Mouse (Mus musculus): ENCODE measurements around the gene Olfr702.

The Olfr702 gene

DNA sequence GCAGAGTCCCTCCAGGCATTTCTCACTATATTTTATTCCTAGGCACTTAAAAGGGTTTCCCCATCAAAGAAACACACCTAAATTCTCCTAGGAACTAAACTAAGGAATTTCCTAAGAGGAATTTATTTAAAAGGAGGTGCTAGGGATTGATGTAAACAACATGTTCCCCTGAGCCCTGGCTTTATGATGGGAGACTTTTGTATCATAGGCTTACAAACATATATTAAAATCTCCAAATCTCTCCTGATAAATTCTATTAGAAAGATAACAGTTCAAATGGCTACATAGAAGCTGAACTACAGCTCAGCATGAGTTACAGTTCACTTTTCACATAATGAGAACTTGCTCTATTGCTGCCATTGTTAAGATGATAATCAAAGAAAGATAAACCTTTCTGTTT lies at the start of gene Olfr702:
Gene Olfr702 (minus strand): TSS at position 101 of the 400 bp plus-strand sequence.
- DNase-seq, result no peak

DNA sequence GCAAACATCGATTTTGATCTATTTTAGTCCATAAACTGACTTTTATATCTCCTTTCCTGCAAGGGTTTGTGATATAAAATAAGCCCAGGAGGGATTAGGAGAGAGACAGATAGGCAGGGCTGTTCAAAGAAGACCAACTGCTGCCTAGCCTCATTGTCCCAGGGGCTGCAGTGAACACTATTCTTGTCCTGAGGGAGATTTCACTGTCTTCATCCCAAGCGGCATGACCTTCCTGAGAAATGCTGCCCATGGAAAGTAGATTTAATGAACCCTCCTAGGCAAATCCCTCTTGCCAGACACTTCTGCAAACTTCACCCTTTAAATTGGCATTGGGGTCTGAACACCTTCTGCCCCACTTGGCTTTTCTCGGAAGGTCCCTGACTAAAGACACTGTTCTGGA lies 43.1 kb upstream of the Olfr702 start, which contains the start of gene Olfr705:
Gene Olfr705 (minus strand): TSS at position 101 of the 400 bp plus-strand sequence.
- DNase-seq, result no peak

DNA sequence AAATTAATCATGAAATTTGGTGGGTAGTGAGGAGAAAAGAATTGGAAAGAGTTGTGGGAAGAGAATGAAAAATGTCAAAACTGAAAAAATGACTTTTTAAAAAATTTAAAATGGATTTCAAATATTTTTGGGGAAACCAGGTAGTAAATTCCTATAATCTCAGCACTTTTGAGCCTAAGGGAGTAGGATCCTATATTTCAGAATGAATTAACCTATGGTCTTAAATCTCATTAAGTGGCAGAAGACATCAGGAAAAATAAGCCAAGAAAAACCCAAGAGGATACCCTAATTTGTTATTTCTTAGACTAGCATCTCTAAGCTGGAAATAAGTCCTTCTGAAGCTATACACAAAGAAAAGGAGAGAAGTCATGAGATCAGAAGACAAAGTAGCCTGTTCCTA lies 29.2 kb upstream of the Olfr702 start, which contains the start of gene Olfr704:
Gene Olfr704 (plus strand): TSS at position 301 of the 400 bp plus-strand sequence.
- DNase-seq, result no peak

DNA sequence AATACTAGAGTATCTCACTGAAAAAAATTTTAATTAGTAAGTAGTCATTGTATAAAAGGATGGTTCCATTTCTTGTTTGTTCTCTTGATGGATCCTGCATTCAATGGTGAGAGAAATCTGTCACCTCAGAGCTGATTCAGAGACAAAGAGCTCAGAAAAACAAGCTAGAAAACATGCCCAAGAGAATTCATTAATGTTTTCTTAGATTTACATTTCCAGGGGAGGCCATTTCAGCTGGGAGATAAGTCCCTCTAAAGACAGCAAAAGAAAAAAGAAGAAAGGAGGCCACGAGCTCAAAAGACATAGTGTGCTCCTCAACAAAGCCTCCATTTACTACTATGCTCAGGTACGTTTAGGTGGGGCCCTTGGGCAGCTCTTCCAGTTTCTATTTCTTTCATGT lies 9.4 kb upstream of the Olfr702 start, which contains the start of gene Olfr703:
Gene Olfr703 (plus strand): TSS at position 301 of the 400 bp plus-strand sequence.
- DNase-seq, result no peak

DNA sequence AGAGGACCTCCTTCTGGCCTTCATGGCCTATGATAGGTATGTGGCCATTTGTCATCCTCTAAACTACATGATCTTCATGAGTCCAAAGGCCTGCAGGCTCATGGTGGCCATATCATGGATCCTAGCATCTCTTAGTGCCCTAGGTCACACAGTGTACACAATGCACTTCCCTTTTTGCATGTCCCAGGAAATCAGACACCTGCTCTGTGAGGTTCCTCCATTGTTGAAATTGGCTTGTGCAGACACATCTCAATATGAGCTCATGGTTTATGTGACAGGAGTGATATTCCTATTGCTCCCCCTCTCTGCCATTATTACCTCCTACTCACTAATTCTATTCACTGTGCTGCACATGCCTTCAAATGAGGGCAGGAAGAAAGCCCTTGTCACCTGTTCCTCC lies 15.3 kb downstream of the Olfr702 start:
- DNase-seq, result no peak

DNA sequence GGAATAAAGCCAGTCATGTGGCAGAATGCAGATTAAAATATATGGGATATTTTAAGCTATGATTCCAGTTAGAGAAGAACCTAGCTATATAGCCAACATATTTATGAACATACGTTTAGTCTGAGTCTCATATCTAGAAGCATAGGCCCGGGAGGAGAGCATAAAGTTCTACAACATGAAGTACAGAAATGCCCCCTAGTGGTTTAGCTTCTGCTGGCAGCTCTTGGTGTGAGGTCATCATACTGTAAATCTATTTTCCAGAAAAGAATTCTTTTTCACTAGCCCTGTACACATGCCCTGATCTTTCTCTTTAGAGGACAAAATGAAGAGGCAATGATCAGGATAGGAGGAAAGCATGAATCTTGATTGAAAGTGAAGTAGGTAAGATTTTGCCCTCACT lies 17.9 kb downstream of the Olfr702 start:
- no peak for DNase-seq

DNA sequence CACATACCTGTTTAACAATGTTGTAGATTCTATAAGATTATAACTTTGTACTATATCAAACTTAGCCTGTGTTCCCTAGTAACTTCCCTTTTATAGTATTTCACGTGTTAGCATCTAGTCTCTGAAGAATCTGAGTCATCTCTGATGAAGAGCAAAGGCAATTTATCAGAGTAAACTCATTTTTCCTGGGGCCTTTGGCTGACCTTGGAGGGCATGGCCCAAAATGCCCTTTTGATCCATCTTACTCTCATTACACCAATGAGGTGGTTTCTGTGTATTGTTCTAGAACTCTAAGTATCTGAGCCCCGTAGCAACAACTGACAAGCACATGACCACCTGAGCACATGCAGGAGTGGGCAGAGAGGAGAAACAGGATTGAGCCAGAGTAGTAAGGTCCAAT lies 19.9 kb downstream of the Olfr702 start, which contains the start of gene Olfr701:
Gene Olfr701 (plus strand): TSS at position 301 of the 400 bp plus-strand sequence.
- DNase-seq, result no peak

DNA sequence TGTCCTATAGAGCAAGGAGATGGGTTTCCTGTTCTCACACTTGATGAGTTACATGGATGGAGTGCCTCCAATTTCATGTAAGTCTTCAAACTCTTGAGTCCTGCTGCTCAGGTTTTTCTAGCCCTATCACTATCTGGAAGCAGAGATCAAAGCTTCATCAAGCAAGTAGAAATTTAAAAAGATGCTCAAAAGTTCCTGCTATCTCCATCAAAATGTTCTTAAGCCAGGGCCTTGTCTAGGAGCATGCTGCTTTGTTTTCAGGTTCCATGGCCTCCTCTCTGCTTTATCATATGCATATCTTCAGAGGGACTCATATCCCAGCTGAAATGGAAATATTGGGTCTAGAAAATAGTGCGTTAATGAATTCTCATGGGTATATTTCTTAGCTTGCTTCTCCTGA lies 25.0 kb downstream of the Olfr702 start, which contains the start of gene Olfr700:
Gene Olfr700 (minus strand): TSS at position 101 of the 400 bp plus-strand sequence.
- DNase-seq, result no peak

DNA sequence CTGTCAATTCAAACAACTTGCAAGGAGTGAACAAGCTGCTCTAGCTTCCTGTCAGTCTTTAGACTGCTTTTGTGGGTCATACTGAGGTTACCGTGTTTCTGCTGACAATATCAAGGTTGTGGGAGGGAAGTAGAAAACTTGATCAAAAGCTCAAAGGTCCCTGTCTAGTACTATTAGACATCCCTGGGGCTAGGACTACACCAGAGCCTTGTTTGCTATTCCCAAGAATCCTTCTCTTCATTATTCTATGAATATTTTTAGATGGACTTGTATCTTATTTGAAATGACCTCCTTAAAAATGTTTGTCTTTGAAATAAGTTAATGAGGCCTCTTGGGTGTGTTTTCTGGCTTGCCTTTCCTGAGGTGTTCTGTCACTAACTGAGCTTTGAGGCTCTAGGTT lies 40.6 kb downstream of the Olfr702 start, which contains the start of gene Olfr699:
Gene Olfr699 (minus strand): TSS at position 101 of the 400 bp plus-strand sequence.
- no peak for DNase-seq

DNA sequence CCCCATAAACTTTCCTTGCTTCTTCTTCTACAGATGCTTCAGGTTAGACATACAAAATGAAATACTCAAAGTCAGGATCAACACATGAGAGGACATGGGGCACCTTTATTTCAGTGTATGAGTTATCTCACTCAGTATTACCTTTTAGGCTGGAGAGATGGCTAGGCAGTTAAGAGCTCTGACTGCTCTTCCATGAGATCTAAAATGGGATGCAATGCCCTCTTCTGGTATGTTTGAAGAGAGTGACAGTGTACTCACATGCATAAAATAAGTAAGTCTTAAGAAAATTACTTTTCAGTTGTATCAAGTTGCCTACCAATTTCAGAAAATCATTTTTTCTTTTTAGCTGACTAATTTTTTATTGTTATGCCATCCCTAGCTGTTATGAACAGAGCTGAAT lies 45.4 kb downstream of the Olfr702 start:
- DNase-seq, result no peak

All from cerebellum, adult 9-10 months (tissue).